Mouse (Mus musculus) cerebellum, adult 2 months (tissue): ENCODE data around the gene Zfp953. TPM values are rescaled to one million over a fixed set of nuclear protein-coding genes. Genes with fewer than 3 reads are reported as not detected.
A peak's percentile ranks its signal among the peaks of the same experiment; 100 is the strongest.
"Not testable (repeated sequence)": the region's sequence is repeated elsewhere in the genome, so short reads cannot be mapped to it uniquely, and the experiment has no call there.

ENCODE experiments used
- DNase-seq, 2 experiments: peaks; one replicate each; pipeline ENCODE4 v3.0.0; 2021
- H3K27ac ChIP-seq: fragments of 200-500 bp; 2 replicates; pipeline ENCODE4 v1.5.1; 2012; ENCODE audit warnings: low read length, control low read depth, inconsistent platforms; ENCODE audit not compliant: insufficient read depth
- H3K27me3 ChIP-seq: fragments of 200-500 bp; 2 replicates; pipeline ENCODE4 v1.6.1; 2012; ENCODE audit warnings: inconsistent platforms, mild to moderate bottlenecking, low read length, moderate library complexity; ENCODE audit not compliant: control insufficient read depth, insufficient read depth
- H3K4me1 ChIP-seq: fragments of 200-500 bp; 2 replicates; pipeline ENCODE4 v1.6.1; 2011; ENCODE audit warnings: low read length; ENCODE audit not compliant: control insufficient read depth, insufficient read depth
- H3K4me3 ChIP-seq: fragments of 200-500 bp; replicated peaks from 2 replicates; pipeline ENCODE3; 2011; ENCODE audit warnings: mild to moderate bottlenecking, low read depth, low read length, control low read depth; ENCODE audit not compliant: insufficient read depth
- CTCF ChIP-seq: fragments of 200-500 bp; IDR thresholded peaks from 2 replicates; pipeline ENCODE4 v1.5.1; 2011; ENCODE audit warnings: low read depth, mild to moderate bottlenecking, control low read depth, low read length, moderate library complexity, borderline replicate concordance; ENCODE audit not compliant: insufficient read depth
- POLR2A ChIP-seq: fragments of 200-500 bp; IDR thresholded peaks from 2 replicates; pipeline ENCODE4 v1.6.1; 2011; ENCODE audit warnings: low read length, control low read depth, borderline replicate concordance; ENCODE audit not compliant: insufficient read depth
- WGBS: fragments of 180-500 bp; shearing (Covaris S2); methylation state at CpG from one replicate; pipeline ENCODE4 v1.1.7; 2018; 5-methylcytosine and 5-hydroxymethylcytosine counted together
- polyA plus RNA-seq: library from polyadenylated mRNA; depleted of rRNA; stranded (reverse); fragments of >200 nt; gene quantifications from 2 replicates; pipeline ENCODE4 v1.2.3, GENCODE M21; 2012; rRNA removed

Gene Zfp953
- 0.44 and 0.59 TPM in 2 replicates for polyA plus RNA-seq

DNA sequence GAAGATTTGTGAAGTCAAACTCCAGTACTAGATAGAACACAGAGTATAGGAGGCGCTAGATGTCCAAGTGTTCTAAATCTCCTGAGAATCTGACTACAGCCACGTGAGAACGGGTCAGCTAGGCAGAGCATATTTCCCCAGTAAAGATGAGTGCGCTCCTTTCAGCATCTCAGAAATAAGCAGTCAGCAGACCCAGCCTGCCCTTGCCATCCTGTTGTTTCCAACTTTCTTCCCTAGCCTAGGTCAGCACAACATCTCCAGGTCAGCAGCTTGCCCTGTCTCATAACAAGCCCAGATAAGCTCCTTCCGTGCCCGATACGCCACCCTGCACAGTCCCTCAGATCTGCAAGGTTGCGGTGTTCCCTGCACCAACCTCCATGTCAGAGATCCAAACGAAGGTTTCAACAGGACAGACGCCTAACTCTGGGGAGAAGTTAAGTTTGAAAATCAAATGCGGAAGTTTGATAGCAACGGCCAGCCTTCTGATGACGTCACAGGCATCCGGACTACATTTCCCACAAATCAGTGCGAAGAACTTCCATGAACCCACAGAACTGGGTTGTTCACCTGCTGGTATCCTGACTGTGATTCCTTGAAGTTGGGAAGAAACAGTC, at the start of gene Zfp953, which contains the start of gene Gm28044:
TSS of gene Zfp953 (minus strand) at position 475 of the 614 bp plus-strand sequence.
TSS of gene Gm28044 (minus strand) at position 406 of the 614 bp plus-strand sequence.
- WGBS = 1% methylated on average over 15 of the region's 15 CpGs
- TF ChIP-seq CTCF (no peak), POLR2A (peak; percentile 44; the same call in 1 of the 2 replicates)
- DNase-seq = peak; percentile 89 to 91
- H3K27ac ChIP-seq = 0 out of 2 replicates have a peak within 1 kb of the TSS, but pooled peaks have one; percentile 4
- H3K4me1 ChIP-seq = no peaks in the 10 kb centered on the region
- no peaks in the 10 kb centered on the region for H3K27me3 ChIP-seq
- peak within 1 kb of the TSS; percentile 89 for H3K4me3 ChIP-seq

DNA sequence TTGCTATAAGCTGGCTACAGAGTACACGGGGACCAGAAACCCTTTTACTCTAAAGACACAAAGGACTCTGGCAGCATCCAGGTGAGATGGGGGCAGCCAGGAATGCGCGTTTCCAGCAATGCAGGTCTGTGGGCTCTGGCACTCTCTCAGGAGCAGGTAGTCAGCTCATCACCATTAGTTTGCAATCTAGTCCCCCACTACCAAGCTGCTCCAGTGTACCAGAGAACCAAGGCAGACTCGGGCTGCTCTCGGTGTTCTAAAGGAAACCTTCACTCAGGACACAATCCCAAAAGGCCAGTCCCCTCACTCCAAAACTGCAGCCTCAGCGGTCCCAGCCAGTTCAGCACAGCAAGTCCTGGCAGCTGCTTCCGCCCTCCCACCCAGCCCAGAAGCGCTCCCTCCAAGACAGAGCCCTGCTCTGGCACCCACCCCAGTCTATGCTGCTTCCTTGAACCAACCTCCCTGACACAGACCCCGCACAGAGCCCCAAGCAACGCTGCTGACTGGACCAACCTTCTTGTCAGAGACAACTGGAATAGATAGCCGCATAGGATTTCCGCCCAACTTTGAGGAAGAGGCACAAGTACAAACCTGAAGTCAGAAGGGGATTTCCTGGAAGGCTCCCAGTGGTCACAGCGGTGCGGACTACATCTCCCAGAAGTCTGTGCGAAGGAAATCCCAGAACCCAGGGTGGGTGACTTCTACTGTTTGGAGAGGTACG, 38.9 kb upstream of the Zfp953 start, which contains the start of gene Zfp429:
TSS of gene Zfp429 (minus strand) at position 637 of the 721 bp plus-strand sequence.
- DNase-seq = peak; percentile 70
- H3K4me1 ChIP-seq, H3K27ac ChIP-seq, H3K27me3 ChIP-seq: not testable (repeated sequence)
- WGBS = 2% methylated on average over 15 of the region's 16 CpGs
- peak within 1 kb of the TSS; percentile 62 for H3K4me3 ChIP-seq

GRCm38 (mm10) chr13:67376255-67376654, 15.8 kb upstream of the Zfp953 start:
- not testable (repeated sequence) for H3K4me3 ChIP-seq, H3K27ac ChIP-seq, H3K4me1 ChIP-seq, DNase-seq, H3K27me3 ChIP-seq
- 78% methylated on average over 3 of the region's 3 CpGs for WGBS

DNA sequence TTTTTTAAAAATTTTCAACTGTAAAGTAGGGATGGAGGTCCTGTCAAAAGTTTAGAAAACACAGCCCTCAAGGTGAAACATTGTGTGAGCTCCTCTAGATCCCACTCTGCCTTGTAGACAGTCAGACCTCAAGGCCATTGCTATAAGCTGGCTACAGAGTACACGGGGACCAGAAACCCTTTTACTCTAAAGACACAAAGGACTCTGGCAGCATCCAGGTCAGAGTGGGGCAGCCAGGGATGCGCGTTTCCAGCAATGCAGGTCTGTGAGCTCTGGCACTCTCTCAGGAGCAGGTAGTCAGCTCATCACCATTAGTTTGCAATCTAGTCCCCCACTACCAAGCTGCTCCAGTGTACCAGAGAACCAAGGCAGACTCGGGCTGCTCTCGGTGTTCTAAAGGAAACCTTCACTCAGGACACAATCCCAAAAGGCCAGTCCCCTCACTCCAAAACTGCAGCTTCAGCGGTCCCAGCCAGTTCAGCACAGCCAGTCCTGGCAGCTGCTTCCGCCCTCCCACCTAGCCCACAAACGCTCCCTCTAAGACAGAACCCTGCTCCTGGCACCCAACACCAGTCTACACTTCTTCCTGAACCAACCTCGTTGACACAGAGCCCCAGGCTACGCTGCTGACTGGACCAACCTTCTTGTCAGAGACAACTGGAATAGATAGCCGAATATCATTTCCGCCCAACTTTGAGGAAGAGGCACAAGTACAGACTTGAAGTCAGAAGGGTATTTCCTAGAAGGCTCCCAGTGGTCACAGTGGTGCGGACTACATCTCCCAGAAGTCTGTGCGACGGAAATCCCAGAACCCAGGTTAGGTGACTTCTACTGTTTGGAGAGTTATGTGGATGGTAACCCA, 14.9 kb upstream of the Zfp953 start, which contains the start of the genes Gm28041 and Zfp456:
TSS of gene Gm28041 (minus strand) at position 684 of the 862 bp plus-strand sequence.
TSS of gene Zfp456 (minus strand) at position 761 of the 862 bp plus-strand sequence.
- H3K27ac ChIP-seq, H3K4me1 ChIP-seq, H3K27me3 ChIP-seq: not testable (repeated sequence)
- 19% methylated on average over 13 of the region's 15 CpGs for WGBS
- peak within 1 kb of the TSS; percentile 64 for H3K4me3 ChIP-seq
- DNase-seq = peak; percentile 43 to 45

- no peaks in the 10 kb centered on the region for H3K27me3 ChIP-seq
- DNase-seq = no peak
- no peak overlapping the region for H3K4me3 ChIP-seq
- TF ChIP-seq CTCF = no peak
- TF ChIP-seq POLR2A = no peak
- H3K27ac ChIP-seq = no peak overlapping the region
- H3K4me1 ChIP-seq = no peaks in the 10 kb centered on the region
These were observed 8.6 kb downstream of the Zfp953 start for GRCm38 (mm10) chr13:67351854-67352253.

GRCm38 (mm10) chr13:67343422-67343821, 17.0 kb downstream of the Zfp953 start:
- H3K4me3 ChIP-seq = no peak overlapping the region
- WGBS = 90% methylated on average over 2 of the region's 2 CpGs
- no peaks in the 10 kb centered on the region for H3K27me3 ChIP-seq
- no peak overlapping the region for H3K27ac ChIP-seq
- no peak for DNase-seq
- no peak for TF ChIP-seq POLR2A
- no peak for TF ChIP-seq CTCF
- no peaks in the 10 kb centered on the region for H3K4me1 ChIP-seq

DNA sequence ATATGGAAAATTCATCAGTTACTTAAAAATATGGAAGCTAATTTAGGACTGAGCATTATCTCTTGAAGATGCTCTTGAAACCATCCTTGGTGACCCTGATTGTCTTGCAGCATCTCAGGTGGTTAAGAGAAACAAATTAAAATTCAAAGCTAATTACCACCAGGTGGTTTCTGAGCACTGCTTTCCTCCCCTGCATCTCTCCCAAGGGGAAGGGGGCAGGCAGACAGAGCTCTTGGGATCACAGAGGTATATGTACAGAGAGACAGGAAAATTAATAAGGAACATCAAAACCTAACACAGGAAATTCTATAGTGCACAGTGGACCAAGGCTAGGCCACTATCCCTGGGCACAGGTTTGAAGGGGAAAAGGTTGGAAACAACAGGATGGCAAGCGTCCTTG, 27.5 kb downstream of the Zfp953 start:
- no peak overlapping the region for H3K27ac ChIP-seq
- H3K4me1 ChIP-seq = no peaks in the 10 kb centered on the region
- TF ChIP-seq CTCF (no peak), POLR2A (no peak)
- 68% methylated on average over 1 of the region's 1 CpGs for WGBS
- peak overlapping the region; percentile 78 for H3K4me3 ChIP-seq
- DNase-seq = peak in 1 of 2 experiments; percentile 5
- H3K27me3 ChIP-seq = no peaks in the 10 kb centered on the region
